18 mouse cellular contexts compared by ENCODE assay signal in the genomic region with DNA sequence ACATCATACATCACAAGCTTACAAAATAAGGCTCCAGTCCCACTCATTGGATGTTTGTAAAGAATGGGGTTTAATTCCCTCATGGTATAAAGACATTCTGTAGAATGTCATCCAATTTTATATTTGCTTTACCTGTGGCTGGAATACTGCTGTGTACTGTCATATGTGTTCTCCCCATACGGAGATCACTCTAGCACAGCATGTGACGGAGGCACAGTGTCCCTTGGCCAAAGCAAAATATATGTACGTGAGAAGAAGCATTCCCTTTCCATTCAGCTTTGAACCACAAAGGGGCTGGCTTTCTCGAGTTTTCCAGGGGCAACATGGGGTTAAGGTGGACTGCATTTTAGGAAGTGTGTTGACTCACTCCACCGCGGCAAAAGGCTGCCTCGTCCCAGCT.
A peak's percentile ranks its signal among the peaks of the same experiment; 100 is the strongest.
DNase-seq lines count a peak whose midpoint lies in the region; ATAC-seq lines count a peak whose summit lies in the region.
"Had no signal": no experiment of that assay in that cellular context is flagged by ENCODE, and none has a peak within 500 bp of the region (broad histone marks: within the 10 kb centered on the region; RNA-seq: fewer than 3 reads in every experiment).

No protein-coding gene starts in this region.

- intact Hi-C loops in heart, postnatal 14 days (cut with DNase I), result no loop called here

- DNase-seq in heart, postnatal 14 days, result no peak
- no peak for DNase-seq in right cerebral cortex, postnatal 14 days
- DNase-seq in layer of hippocampus, postnatal 36 days, result no peak
- no peak for DNase-seq in natural killer cell, adult 2 months (ENCODE audit: low spot score in 2 of 2)
- DNase-seq: adrenal gland, adult 8-10 months; cerebellum, adult 11 months; gastrocnemius, postnatal 36 days; heart, postnatal 4 days; kidney, postnatal 10 days; lung, postnatal 14 days; thymus, postnatal 4 days had no signal

- H3K4me1 ChIP-seq in heart, embryonic 13.5 days, result no peaks in the 10 kb centered on the region
- peaks cover 30% of the 10 kb centered on the region for H3K4me1 ChIP-seq in forebrain, embryonic 13.5 days
- peaks cover 6% of the 10 kb centered on the region for H3K4me1 ChIP-seq in hindbrain, embryonic 16.5 days (ENCODE audit: control insufficient read depth, insufficient read depth, low read depth, low read length)
- peaks cover 8% of the 10 kb centered on the region; the same call in 1 of the 2 replicates for H3K4me1 ChIP-seq in midbrain, embryonic 16.5 days (ENCODE audit: control insufficient read depth, insufficient read depth, low read length)

- ATAC-seq in heart, embryonic 13.5 days (ENCODE audit: extremely low read depth, insufficient number of reproducible peaks, low FRiP score, low TSS enrichment), result no peak
- ATAC-seq in forebrain, embryonic 13.5 days, result peak; percentile 42
- no peak for ATAC-seq in hindbrain, embryonic 16.5 days
- peak; percentile 55 for ATAC-seq in midbrain, embryonic 16.5 days
- ATAC-seq: intestine, postnatal 0 days had no signal

- no peaks in the 10 kb centered on the region for H3K36me3 ChIP-seq in heart, embryonic 13.5 days
- H3K36me3 ChIP-seq in forebrain, embryonic 13.5 days (ENCODE audit: poor library complexity, severe bottlenecking), result no peaks in the 10 kb centered on the region
- no peaks in the 10 kb centered on the region for H3K36me3 ChIP-seq in hindbrain, embryonic 16.5 days (ENCODE audit: control insufficient read depth, insufficient read depth, low read length)
- H3K36me3 ChIP-seq in midbrain, embryonic 16.5 days (ENCODE audit: control insufficient read depth, insufficient read depth, low read length), result no peaks in the 10 kb centered on the region
- H3K36me3 ChIP-seq: embryonic facial prominence, embryonic 10.5 days had no signal

- H3K4me3 ChIP-seq in heart, embryonic 13.5 days, result no peak overlapping the region
- H3K4me3 ChIP-seq in forebrain, embryonic 13.5 days, result no peak overlapping the region
- H3K4me3 ChIP-seq in hindbrain, embryonic 16.5 days (ENCODE audit: low read length), result peak overlapping the region; percentile 2; the same call in 1 of the 2 replicates
- no peak overlapping the region for H3K4me3 ChIP-seq in midbrain, embryonic 16.5 days (ENCODE audit: low read depth, low read length)
- H3K4me3 ChIP-seq: embryonic facial prominence, embryonic 10.5 days; layer of hippocampus, adult 2 months had no signal

- WGBS in heart, embryonic 13.5 days, result 42% methylated on average over 7 of the region's 7 CpGs
- WGBS in forebrain, embryonic 13.5 days, result 28% methylated on average over 7 of the region's 7 CpGs
- WGBS in hindbrain, embryonic 16.5 days, result 33% methylated on average over 7 of the region's 7 CpGs
- 31% methylated on average over 7 of the region's 7 CpGs for WGBS in midbrain, embryonic 16.5 days

- no peaks in the 10 kb centered on the region for H3K27me3 ChIP-seq in heart, embryonic 13.5 days (replicated peaks)
- peaks cover 9% of the 10 kb centered on the region for H3K27me3 ChIP-seq in forebrain, embryonic 13.5 days
- H3K27me3 ChIP-seq in hindbrain, embryonic 16.5 days (replicated peaks; ENCODE audit: control insufficient read depth, insufficient read depth, low read length), result no peaks in the 10 kb centered on the region
- H3K27me3 ChIP-seq in midbrain, embryonic 16.5 days (ENCODE audit: control insufficient read depth, insufficient read depth, low read depth, low read length), result no peaks in the 10 kb centered on the region

- H3K9me3 ChIP-seq in heart, embryonic 13.5 days, result no peaks in the 10 kb centered on the region
- no peaks in the 10 kb centered on the region for H3K9me3 ChIP-seq in forebrain, embryonic 13.5 days (replicated peaks)
- H3K9me3 ChIP-seq in hindbrain, embryonic 16.5 days (ENCODE audit: control insufficient read depth, low read length), result no peaks in the 10 kb centered on the region
- H3K9me3 ChIP-seq in midbrain, embryonic 16.5 days (replicated peaks; ENCODE audit: control insufficient read depth, low read length, poor library complexity, severe bottlenecking), result no peaks in the 10 kb centered on the region
- H3K9me3 ChIP-seq: embryonic facial prominence, embryonic 10.5 days had no signal

- H3K27ac ChIP-seq in heart, embryonic 13.5 days (replicated peaks), result no peak overlapping the region
- H3K27ac ChIP-seq in forebrain, embryonic 13.5 days, result peak overlapping the region; percentile 8; the same call in 1 of the 2 replicates
- no peak overlapping the region for H3K27ac ChIP-seq in hindbrain, embryonic 16.5 days (ENCODE audit: low read depth, low read length)
- no peak overlapping the region for H3K27ac ChIP-seq in midbrain, embryonic 16.5 days (ENCODE audit: low read length)
- H3K27ac ChIP-seq: embryonic facial prominence, embryonic 10.5 days had no signal

- H3K9ac ChIP-seq in heart, embryonic 13.5 days, result no peak overlapping the region
- H3K9ac ChIP-seq in forebrain, embryonic 13.5 days, result no peak overlapping the region
- H3K9ac ChIP-seq in hindbrain, embryonic 16.5 days (ENCODE audit: low read depth, low read length), result no peak overlapping the region
- H3K9ac ChIP-seq in midbrain, embryonic 16.5 days (ENCODE audit: low read depth, low read length), result no peak overlapping the region

- H3K4me2 ChIP-seq in heart, embryonic 13.5 days, result peak overlapping the region; percentile 11; the same call in 1 of the 2 replicates
- H3K4me2 ChIP-seq in forebrain, embryonic 13.5 days, result peak overlapping the region; percentile 40
- peak overlapping the region; percentile 42 for H3K4me2 ChIP-seq in hindbrain, embryonic 16.5 days (ENCODE audit: low read length)
- peak overlapping the region; percentile 19 for H3K4me2 ChIP-seq in midbrain, embryonic 16.5 days (ENCODE audit: low read length)

Comparison
In these comparisons a context has a peak if more than half of its experiments do, and no peak if none do; other contexts are left out.
1. ATAC-seq: peak in forebrain, embryonic 13.5 days (single experiment) and midbrain, embryonic 16.5 days (single experiment); none in heart, embryonic 13.5 days (single experiment) and hindbrain, embryonic 16.5 days (single experiment).
2. Peak in every context shown above with its lines, with median percentiles within 50 percentile points of each other: H3K4me2 ChIP-seq.